Mouse (Mus musculus) brain, embryonic 14.5 days (tissue): ENCODE data around the gene Cblc.

Source experiments
- CTCF ChIP-seq: fragments of 200-500 bp; IDR thresholded peaks from 2 replicates; pipeline ENCODE4 v1.5.1; 2012; ENCODE audit warnings: inconsistent platforms, mild to moderate bottlenecking, moderate library complexity, borderline replicate concordance; ENCODE audit not compliant: insufficient read depth, insufficient read length; ENCODE audit errors: extremely low read depth
- POLR2A ChIP-seq: fragments of 200-500 bp; IDR thresholded peaks from 2 replicates; pipeline ENCODE4 v1.6.1; 2012; ENCODE audit warnings: mild to moderate bottlenecking, inconsistent platforms, borderline replicate concordance; ENCODE audit not compliant: poor library complexity, insufficient read depth, insufficient read length, severe bottlenecking; ENCODE audit errors: extremely low read depth

GRCm38 (mm10) chr7:19748219-19749195 lies 48.1 kb downstream of the Cblc start:
- TF ChIP-seq POLR2A = no peak
- no peak for TF ChIP-seq CTCF
